Mouse (Mus musculus) cerebellum, adult 8-10 months (tissue): Measurements from ENCODE around the gene Ccdc148.
A peak's percentile ranks its signal among the peaks of the same experiment; 100 is the strongest.

ENCODE experiments used
- DNase-seq: peaks from one replicate; pipeline ENCODE4 v3.0.0; 2022

The Ccdc148 gene

DNA sequence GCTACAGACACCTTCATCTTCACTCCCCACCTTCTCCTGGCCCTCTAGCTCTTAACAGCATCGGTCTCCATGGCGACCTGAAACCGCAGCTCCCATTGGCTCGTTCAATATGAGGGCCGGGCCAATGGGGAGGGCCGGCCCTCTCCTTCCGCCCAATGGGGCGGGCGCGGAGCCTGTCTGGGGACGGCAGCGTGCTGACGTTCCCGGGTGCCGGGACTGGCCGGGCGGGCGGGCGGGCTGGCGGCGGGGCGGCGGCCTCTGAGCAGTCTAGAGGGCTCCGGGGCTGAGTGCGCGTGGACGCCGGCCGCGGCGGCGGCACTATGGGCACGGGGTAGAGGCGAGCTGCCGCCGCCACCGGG is at the start of gene Ccdc148, which contains the start of gene Pkp4:
TSS of gene Ccdc148 (minus strand) at position 79 of the 359 bp plus-strand sequence.
TSS of gene Pkp4 (plus strand) at position 246 of the 359 bp plus-strand sequence.
- DNase-seq: peak; percentile 87

DNA sequence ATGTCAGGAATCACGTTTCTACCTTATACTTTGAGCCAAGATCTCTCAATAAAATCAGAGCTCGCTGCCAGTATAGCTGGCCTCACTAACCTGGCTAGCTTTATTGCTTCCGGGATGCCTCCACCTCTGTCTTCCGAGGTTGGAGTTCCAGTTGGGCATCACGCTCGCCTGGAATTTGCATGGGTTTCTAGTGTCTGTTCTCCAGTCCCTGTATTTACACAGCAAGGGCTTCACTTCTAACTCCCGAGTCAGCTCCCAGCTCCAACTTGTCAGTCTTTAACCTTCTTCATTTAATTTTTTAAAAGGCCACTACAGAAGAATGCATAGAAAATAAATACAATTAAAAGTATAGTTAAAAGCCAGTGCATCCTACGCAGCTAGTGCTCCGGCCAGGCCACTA is 47.8 kb upstream of the Ccdc148 start:
- DNase-seq: no peak

DNA sequence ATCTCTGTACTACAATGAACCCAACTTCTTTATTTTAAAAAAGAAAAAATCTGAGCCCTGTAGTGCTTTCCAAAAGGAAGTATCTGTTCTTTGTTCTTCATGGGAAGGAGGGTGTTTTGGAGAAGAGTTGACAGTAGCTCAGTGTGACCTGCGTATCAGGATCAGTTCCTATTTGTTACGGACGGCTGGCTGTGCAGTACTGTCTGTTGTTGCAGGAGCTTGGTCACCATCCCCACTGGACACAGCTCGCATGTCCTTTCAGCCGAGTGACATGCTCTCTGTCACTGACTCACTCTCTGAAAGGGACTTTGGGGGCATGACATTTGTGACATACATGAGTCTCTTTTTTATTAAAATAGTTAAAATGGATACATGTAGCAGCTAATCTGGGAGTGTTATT is 47.2 kb upstream of the Ccdc148 start:
- DNase-seq: no peak

DNA sequence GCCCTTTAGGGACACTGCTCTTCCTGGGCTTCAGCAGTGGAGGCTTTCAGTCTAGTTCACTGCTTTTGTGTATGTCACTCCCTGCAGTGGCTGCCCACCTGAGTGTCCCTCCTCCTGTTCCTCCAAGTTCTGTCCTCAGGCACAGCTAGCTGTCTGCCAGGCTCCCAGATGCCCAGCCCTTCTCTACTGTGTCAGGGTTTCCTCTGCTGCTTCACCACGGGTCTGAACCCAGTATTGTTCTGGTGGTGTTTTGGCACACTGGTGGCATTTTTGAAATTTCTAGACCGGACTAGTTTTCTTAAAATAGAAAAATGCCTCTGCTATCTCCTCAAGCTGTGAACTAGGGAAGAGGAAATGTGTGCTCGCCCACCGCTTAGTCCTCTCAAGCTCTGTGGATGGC is 46.8 kb upstream of the Ccdc148 start:
- DNase-seq: no peak

DNA sequence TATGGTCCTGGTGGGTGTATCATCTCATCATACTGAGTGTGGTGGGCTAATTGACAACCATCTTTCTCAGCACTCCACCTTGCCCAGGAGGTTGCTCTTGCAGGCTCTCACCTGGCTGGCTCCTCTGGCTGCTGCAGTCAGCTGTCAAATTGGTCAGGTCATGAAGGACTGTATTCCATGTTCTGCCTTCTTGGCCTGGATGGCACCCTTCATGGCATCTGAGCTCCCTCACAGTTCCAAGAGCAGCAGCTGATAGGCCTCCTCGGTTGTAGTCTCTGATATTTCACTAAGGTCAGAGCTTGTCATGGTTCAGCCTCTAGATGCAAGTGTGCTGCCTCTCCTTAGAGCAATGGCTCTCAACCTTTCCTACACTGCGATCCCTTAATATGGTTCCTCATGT is 45.7 kb upstream of the Ccdc148 start:
- no peak for DNase-seq

DNA sequence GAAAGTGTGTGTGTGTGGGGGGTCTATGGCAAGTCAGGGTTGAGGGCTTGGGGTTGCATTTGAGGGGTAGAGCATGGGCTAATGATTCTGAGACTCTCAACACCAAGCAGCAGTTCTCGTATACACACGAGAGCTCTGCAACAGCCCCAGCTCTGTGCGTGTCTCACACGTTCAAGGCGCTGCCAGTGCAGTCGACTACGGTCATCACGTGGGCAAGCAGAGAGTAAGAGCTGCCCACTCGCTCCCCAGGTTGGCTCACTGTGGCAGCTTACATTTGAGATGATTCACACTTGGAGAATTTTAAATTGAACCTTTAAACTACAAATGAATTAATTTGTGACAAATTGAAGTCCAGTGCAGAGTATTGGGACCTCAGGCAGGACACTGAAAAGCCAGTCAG is 44.6 kb upstream of the Ccdc148 start:
- DNase-seq: no peak

DNA sequence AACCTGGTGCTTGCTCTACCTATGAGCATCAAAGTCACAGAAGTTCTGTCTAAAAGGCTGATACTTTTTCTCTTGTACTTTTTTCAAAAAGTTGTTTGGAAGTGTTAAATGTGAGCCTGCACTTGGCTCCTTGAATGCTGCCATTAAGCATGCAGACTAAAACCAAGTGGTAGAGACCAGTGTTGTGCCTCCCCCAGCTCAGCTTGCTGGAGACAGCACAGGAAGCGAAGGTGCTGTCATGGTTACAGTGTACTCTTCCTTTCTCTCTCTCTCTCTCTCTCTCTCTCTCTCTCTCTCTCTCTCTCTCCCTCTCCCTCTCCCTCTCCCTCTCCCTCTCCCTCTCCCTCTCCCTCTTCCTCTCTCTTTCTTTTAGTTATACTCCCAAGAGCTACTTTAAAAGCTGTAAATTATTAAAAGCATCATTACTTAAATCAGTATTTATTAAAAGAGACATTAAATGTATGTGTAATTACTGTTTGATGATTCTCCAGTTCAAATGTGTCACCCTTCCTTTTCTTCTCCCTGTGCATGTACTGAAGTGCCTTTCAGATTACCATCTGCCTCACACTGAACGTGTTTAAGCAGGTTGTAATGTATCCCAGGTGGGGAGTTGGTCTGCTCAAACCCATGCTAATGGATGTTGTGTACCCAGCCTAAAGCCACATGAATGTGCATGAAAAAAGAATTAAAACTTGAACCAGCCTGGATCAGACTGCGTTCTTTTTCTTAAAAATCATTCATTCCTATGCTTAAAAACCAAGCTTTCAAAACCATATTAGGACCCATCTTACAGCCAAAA is 43.3 kb upstream of the Ccdc148 start:
- no peak for DNase-seq

DNA sequence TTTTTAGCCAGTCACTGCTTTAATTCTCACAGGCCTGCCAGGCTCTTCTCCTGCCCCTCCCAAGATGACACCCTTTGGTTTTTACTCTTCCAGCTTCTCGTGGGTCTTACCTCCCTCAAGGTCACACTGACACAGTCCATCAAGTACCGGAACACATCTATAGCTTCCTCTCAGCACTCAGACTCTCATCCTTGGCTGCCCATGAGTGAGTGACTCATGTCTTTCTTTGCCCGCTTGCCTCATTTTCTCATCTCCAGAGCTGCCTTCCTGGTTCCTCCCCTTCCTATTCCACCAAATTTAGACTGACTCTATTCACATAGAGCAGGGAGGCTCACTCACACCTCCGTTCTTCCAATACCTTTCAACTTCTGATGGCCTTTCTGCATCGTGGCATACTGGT is 42.4 kb upstream of the Ccdc148 start:
- DNase-seq: no peak

DNA sequence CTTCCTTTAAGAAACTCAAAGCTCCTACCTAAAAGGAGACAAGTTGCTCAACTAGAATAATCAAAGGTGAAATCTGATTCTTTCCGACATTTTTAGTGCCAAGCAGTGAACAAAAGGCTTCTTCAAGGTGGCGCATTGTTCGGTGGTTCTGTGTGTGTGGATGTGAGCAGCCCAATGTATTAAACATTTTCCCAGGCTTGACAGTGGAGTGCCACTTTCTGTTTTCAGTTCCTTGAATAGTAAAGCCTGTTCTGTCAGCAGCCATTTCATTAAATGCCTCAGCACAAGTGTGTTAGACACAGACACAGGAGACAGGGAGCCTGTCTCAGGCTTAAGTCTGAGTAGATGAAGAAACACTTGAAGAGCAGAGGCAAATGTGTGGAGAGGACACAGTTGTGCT is 40.0 kb upstream of the Ccdc148 start:
- no peak for DNase-seq

DNA sequence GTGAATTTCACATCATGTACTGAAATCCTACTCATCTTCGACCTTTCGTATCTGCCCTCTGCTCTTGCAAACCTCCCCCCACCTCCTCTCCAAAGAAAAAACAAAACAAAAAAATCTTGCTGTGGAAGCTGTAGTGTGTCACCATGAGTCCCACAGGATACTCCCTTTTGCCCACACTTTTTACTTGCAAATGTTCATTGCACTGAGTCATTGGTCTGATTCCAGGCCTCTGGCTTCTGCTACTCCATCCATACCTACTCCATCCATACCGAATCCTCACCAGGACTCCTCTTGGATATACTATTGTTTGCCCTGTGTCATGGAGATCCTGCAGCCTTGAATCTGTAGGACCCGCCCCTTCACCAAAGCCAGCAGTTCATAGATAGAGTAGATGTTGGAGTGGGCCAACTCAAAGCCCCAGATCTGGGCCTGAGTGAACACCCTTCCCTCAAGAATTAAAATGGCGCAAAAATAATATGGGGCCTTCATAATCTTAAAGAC is 39.0 kb upstream of the Ccdc148 start:
- no peak for DNase-seq

DNA sequence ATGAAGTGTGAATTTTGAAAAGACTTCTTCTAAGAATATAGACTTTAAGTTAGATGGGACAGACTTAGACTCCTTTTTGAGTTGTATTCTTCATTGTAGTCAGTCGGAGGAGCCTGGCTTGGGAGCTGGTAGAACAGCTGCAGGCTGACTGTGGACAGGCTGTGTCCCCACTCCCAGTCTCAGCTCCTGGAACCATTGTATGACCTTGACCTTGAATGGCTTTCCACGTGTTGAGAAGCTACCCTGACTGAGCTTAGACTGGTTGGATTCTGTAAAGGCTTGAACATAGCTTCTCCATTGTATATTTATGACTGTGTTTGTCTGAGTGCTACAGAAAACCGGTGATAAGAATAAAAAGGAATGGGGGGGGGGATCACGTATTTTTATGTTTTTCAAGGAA is 36.7 kb upstream of the Ccdc148 start:
- DNase-seq: no peak

DNA sequence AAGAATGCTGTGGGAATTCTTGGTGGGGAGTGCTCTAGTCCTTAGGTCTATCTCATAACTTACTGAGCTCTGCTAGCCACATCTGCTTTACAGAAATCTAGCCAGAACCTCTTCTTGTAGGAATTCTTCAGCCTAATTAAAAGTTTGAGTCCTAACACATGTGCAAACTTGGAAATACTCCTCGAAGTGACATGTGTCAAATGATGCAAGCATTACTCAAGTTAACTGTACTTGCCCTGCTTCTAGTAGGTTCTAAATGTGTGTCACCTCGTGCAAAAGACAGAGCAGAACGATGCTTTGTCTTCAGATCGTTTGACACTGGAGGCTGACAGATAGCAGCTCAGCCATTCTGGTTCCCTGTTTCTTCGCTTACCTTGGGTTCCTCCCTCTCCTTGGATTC is 32.6 kb upstream of the Ccdc148 start:
- DNase-seq: no peak

DNA sequence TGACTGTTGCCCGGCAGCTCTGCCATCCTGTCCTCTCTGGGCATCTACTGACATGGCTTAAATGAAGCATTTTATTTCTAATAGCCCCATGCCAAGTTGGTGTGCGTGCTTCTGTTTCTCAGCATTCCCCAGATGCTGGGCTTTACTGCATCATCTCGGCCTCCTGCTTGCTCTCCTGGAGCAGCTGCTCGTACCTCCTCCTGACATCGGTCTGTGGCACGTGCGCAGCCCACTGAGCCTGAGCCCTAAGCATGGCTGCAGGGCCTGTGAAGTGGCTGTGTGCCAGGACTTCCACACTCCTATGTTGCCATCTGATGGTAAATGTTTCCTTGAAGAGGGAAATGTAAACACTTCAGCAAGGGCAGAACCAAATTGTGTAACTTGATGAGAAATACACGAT is 31.0 kb upstream of the Ccdc148 start:
- no peak for DNase-seq

DNA sequence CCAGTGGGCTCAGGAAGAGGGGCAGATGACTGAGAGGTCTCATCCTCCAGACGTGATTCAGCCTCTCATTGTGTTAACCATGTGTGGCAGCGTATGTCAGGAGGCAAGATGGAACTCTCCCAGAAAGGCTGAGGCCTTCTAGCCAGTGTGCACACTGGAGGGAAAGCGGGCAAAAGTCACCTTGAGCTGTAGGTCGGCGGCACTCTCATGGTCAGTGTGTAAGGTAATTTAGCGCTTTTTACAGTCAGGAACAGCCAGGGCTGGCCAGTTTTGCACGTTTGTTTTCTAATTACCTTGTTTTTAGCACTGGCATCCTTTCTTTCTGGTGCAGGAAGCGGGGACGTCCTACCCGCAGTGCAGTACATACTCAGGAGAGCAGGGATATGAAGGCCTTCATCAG is 29.7 kb upstream of the Ccdc148 start:
- DNase-seq: no peak

DNA sequence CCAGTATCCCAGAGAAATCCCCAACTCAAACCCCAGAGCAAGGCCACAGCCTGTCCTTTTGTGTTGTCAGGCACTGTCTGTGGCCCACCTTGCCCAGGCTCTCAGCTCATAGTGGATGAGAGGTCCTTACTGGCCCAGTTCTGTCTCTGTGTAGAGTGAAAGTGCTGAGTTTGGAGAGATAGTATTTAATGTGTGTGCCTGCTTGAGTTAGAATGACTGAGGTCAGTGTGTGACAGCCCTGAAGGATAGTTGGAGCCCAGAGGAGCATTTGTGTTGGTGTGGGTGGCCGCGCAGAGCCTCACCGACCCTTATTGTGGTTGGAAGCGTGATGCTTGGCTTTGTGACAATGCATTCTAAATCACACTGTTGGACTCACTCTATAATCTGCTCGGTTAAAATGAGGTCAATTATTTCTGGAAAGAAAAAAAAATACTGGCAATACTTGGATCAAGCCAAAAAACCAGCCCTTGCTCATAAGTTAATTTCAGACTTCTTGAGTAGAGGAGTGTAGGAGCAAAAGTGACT is 29.2 kb upstream of the Ccdc148 start:
- DNase-seq: no peak

DNA sequence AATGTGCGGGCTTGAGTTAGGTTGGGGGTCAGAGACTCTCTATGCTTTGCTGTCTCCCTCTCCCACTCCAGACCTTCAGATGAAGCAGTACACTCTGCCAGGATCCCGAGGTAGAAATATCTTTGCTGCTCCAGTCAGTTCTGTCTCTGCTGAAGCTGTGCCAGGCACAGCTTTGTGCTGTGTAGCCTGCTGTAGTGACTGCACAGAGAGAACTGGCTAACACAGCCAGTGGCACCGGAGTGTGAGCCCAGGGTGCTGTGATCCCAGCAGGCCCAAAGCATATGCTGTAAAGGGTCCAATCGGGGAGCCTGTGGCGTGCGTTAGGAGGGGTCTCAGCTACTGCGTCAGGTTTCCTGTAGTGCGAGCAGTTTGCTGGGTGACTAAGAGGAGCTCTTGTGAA is 27.8 kb upstream of the Ccdc148 start:
- DNase-seq: peak; percentile 57

DNA sequence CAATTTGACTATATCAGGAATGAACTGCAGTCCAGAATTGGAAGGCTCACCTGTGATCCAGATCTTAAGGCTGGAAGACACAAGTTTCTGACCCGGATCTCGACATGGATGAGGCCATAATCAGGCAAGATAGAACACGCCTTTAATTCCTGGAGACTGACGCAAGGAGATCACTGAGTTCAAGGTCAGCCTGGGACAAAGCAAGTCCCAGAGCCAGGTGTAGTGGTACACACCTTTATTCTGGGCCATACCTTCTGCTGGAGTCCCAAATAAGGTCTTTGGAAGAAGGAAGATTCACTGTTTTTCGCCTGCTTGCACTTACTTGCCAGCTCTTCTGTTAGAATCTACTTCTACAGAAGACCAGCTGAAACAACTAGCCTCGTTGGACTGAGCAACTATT is 26.5 kb upstream of the Ccdc148 start:
- DNase-seq: no peak

DNA sequence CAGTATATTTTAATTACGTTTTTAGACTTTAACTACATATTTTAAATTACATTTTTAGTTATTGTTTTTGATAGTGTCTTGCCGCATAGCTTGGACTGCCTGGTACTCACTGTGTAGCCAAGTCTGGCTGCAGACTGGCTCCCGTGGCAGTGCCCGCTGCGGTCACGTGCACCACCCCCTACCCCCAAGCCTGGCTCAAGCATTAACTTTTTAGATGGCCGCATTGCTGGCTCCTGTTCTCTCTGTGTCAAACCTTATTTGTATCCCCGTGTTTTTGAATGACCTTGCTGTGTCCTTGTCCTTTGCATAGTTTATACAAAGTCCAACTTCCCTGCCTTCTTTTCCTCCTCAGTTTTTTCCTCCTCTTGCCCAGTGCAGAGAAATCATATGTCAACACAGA is 25.6 kb upstream of the Ccdc148 start:
- DNase-seq: no peak

DNA sequence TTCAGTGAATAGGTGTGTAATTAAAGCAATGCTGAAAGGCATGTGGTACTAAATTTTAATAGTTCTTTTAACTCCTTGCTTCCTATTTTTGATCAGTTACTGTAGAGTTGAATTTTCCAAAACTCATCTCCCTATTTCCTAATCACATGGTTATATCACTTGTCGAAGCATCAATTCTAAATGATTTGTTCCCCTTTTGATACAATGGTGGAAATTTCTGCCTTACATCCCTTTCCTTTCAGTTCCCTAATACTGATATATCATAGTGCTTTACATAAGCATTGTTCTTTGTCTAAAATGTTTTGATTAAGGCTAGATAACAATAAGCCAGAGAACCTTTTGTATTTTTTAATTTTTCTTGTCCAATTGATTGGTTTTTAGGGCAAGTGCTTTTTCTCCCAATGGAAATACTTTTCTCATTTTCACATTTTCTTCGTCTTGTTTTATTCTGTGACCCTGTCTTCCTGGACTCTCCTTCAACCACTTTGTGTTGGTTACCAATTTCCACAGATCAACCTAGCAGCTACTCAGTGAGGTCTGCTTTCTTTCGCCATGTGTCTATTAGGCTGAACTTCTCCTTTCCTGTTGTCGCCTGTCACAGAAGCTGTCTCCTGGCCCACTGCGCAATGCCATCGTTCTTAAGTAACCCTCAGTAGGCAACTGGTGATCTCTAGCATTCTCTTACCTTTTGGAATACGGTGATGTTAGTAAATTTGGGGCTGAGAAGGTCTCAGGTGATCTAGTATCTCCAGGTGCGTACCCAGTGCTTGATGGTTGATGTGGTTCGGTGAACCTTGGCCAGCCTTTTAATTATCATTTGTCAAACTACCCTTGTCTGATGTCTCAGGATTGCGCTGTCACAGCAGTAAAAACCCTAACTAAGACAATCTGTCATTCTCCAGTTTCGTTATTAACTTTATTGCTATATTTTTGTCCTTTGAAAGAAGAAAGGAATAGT is 23.9 kb upstream of the Ccdc148 start:
- no peak for DNase-seq

DNA sequence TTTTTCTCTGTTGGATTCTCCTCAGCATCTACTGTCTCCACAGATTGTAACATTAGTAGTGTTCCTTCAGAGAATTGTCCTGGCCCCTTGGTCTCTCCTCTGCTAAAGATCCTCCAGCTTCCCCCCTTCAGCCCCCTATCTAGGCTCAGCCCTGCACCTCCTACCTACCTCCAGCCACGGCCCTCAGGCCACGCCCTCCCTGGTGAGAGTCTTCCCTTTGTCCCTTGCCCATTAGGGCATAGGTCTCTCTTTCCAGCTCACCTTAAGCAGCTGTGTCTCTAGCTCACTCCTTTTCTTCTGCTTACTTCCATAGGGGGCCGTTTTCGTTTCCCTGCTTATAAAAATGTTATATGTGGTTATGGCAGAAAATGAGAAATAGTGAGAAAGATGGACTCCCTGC is 23.1 kb upstream of the Ccdc148 start:
- no peak for DNase-seq

DNA sequence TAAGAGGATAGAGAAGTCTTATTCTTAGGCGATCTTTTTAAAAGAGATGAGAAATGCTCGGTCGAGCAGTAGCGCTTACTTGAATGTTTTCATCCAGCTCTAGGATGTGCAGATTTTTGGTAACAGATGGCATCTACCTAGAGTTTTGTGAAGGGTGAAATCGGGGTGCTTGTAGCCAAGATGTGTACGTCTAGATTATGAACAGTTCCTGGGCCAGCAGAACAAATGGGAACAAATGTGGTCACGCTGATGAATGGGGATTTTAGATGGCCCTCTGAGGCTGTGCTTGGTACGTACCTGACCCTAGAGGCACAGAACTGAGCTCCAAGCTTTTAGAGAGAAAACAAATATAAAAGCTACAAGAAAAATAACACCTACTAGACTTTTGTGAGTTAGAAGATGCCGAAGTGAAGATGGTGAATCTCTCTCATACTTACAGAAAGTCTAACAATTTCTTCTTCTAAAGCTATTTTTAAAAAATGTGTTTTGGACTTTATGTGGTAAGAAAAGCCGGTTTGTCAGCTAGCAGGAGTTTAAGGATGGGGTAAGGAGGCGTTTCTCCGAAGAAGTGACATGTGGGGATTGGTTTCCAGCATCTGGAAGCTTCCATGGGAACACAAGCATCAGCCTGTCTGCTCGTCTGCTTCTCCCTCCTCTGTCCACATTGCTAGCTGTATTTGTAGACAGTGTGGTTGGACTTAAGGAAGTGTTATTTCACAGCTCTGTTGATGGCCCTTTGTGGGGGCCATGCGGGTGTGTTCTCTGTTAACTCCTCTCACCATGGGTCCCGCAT is 21.0 kb upstream of the Ccdc148 start:
- DNase-seq: peak; percentile 62

DNA sequence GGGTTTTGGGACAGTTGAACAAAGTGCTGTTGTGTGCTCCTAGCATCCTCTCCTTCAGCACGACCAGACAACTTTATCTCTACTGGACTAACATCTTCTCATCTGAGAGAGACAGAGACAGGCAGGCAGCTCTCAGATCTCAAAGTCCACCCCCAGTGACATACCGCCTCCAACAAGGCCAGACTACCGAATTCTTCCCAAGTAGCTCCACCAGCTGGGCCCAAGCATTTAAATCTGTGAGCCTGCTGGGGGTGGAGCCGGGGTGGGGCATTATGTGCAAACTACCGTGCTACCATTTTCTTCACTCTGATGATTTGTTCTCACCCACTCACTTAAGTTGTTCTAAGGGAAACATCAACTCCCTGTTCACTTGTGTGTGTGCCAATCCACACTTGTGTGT is 19.0 kb upstream of the Ccdc148 start:
- no peak for DNase-seq

DNA sequence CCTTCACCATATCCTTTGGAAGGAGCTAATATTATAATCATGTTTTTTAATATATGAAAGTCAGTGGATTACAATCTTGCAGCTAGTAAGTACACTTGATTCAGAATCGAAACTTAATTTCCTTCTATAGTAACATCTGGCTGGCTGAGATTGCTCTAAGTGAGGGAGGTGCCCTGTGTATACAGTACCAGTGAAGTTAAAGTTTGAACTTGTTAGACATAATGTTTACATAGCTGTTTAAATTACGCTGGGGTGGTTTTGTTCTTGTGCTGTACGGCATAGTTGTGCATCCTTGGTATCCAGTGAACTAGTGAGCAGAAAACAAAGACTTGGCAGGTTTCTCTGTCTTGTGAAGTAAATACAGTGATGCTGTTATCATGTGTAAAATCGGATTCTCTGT is 18.5 kb upstream of the Ccdc148 start:
- DNase-seq: no peak
